Mouse (Mus musculus) mature B cell (primary cell): Measurements from ENCODE around the gene Mtx1.
"Not testable (repeated sequence)": the region's sequence is repeated elsewhere in the genome, so short reads cannot be mapped to it uniquely, and the experiment has no call there.

Experiments
- in situ Hi-C: fragments of 300-500 bp; cut with MboI; formaldehyde crosslinking; loops from 2 replicates; pipeline ENCODE4 v1.14.3; 2019

Mtx1 gene

DNA sequence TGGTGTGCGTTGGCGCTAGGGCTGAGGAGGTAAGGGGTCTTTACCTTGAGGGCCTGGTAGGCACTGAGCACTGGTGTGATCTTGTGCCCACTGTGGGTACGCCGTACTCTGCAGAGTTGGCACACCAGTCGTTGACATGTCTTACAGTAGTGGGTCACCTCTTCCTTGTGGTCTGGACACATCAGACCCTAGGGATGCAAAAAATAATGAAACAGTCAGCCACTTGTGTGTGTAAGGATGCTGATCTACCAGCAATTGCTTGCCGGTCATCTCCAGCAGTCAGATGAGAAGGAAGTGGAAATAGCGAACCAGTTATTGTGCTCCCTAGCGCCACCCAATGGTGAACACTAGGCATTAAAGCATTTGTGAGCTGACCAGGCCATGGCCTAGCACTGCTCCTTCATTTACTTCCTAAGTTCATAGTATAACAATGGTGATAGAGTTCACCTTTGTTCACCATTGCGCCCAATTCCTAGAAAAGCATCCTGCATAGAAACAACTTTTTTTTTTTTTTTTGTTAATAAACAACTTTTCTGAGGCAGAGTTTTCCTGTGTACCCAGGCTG lies 15.5 kb upstream of the Mtx1 start:
- in situ Hi-C loops: no loop called here

GRCm38 (mm10) chr3:89238494-89238893 lies 11.6 kb upstream of the Mtx1 start:
- in situ Hi-C loops: no loop called here

- in situ Hi-C loops: no loop called here
Measured at GRCm38 (mm10) chr3:89237682-89238081, 10.8 kb upstream of the Mtx1 start.

DNA sequence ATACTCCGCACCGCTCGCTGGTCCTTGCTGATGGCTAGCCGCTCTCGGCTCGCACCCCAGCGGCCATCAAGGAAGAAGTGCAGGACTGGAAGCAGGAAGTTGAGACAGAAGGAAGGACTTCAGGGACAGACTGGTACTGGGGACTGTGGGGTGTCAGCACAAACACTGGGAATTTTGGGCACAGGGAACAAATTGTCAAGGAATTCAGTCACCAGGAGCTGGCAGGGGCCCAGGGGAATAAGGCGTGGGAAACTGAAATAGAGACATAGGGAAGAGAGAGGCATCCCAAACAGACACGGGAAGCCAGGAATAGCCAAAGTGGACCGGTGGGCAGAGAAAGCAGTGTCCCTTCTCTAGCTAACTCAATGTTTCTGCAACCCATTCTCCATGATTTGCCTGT lies 9.6 kb upstream of the Mtx1 start:
- in situ Hi-C loops: no loop called here

DNA sequence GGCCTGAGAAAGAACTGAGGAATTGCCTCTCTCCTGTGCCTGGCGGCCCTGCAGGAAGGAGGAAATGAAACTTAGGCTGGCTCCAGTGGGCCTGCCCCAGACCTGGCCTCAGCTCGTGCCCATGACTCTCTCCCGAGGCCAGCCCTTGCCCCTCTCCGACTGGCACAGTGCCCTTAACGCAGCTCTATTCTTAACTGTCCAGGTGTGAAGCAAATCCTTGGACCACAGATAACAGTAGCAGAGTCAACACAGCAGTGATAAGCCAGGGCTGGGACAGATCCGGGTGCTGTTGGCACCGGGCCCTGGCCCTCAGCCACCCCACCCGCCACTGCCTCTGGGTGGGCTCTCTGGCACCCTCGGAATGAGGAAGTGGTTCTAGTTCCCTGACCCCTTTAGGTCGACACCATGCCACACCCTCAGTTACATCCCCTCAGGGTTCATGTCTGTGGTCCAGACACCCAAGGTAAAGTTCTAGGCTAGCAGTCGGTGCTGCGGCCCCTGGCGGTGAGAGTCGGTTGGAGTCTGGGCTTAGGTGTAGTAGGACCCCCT lies 6.7 kb upstream of the Mtx1 start:
- in situ Hi-C loops: no loop called here

- in situ Hi-C loops: no loop called here
Measured at GRCm38 (mm10) chr3:89232614-89233013, 5.7 kb upstream of the Mtx1 start.

DNA sequence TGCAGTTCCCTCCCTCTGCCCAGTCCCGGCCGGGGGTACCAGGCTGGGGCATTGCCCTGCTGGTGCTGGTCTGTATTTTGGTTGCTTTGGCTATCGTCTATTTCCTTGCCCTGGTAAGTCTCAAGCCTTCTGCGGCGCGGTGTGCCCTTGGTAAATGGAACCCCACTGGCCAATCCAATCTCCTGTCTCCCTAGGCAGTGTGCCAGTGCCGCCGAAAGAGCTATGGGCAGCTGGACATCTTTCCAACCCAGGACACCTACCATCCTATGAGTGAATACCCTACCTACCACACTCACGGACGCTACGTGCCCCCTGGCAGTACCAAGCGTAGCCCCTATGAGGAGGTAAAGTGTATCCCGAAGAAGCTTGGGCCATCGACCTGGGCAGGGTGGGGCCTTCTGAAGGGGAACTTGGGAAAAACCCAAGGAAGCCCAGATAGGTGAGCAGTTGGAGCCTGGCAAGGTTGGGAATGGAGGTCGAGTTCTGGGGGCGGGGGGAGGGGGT lies 4.9 kb upstream of the Mtx1 start:
- in situ Hi-C loops: no loop called here

DNA sequence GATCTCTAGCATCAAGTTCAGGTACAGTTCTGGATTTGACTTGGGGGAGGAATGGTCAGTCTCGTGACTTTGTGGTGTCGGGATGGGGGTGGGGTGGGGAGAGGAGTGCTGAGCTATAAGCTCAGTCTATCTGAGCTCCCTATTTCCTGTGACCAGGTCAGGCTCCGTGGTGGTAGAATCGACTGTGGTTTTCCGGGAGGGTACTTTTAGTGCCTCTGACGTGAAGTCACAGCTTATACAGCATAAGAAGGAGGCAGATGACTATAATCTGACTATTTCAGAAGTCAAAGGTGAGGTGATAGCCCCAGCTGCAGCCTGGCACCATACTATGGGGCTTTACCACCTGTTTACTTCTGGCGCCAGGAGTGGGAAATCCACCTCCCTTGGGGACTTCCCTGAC lies 4.5 kb upstream of the Mtx1 start:
- in situ Hi-C loops: no loop called here

DNA sequence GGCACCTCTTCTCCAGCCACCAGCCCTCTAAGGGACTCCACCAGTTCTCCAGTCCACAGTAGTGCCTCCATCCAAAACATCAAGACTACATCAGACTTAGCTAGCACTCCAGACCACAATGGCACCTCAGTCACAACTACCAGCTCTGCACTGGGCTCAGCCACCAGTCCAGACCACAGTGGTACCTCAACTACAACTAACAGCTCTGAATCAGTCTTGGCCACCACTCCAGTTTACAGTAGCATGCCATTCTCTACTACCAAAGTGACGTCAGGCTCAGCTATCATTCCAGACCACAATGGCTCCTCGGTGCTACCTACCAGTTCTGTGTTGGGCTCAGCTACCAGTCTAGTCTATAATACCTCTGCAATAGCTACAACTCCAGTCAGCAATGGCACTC lies 3.7 kb upstream of the Mtx1 start:
- in situ Hi-C loops: no loop called here

GRCm38 (mm10) chr3:89229276-89229675 lies 2.4 kb upstream of the Mtx1 start:
- in situ Hi-C loops: no loop called here

GRCm38 (mm10) chr3:89228836-89229235 lies 1.9 kb upstream of the Mtx1 start, which contains the start of gene Muc1:
Gene Muc1, plus strand, starts transcription at chr3:89229057.
- in situ Hi-C loops: no loop called here

- in situ Hi-C loops: no loop called here
Measured at GRCm38 (mm10) chr3:89228180-89228549, 1.3 kb upstream of the Mtx1 start.

GRCm38 (mm10) chr3:89227307-89228179 lies 655 bp upstream of the Mtx1 start:
- in situ Hi-C loops: no loop called here

GRCm38 (mm10) chr3:89226361-89226760 lies 527 bp downstream of the Mtx1 start:
- in situ Hi-C loops: no loop called here

DNA sequence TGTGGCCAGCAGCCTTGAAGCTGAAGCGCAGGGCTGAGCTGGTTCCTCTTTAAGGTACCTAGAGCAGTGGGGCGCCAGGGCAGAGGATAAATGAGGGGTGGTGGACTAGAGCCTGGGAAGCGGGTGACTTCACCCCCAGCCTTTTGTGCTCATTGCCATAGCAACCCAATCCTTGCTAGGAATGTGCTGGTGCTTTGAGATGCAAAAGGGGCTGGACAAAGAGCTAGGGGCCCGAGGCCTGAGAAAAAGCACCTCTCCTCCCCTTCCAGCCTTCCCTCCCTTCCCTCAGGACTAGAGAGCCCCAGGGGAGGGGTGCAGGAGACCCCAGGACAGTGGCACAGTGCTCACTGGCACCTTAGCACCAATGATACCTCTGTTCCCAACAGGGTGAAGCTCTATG lies 970 bp downstream of the Mtx1 start:
- in situ Hi-C loops: no loop called here

GRCm38 (mm10) chr3:89225321-89225815 lies 1.5 kb downstream of the Mtx1 start:
- in situ Hi-C loops: no loop called here

- in situ Hi-C loops: no loop called here
Measured at GRCm38 (mm10) chr3:89224796-89225195, 2.1 kb downstream of the Mtx1 start.

DNA sequence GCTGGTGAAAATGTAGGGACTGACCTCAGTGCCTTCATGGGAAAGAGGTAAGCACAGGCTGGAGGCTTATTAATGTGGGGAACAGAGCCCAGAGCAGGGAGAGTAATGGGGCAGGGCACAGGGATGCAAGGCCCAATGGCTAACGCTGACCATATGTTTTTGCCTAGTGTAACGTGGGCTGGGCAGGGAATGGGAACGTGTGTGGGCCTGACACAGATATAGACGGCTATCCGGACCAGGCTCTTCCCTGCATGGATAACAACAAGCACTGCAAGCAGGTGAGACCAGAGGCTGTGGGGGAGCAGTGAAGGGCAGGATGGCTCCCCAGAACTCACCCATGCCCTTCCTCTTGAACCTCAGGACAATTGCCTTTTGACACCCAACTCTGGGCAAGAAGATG lies 5.7 kb downstream of the Mtx1 start:
- in situ Hi-C loops: no loop called here

- in situ Hi-C loops: no loop called here
Measured at GRCm38 (mm10) chr3:89219546-89219945, 7.3 kb downstream of the Mtx1 start.

DNA sequence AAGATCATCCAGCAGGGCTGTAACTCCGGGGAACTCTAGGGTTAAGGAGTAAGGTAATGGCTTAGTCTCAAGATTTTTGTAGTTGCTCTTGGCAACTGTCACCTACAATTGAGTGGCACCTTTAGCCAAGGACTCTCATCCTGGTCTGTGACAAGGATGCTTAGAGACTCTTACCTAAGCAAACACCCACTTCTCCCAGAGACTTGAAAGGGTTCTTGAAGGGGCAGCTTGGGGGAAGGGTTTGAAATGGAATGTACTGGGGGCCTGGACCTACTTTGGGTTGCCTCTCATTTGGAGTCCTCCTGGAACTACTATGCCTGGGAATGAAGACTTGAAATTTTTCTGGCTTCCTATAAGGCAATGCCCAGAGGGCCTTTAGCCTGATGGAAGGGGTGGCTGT lies 8.6 kb downstream of the Mtx1 start:
- in situ Hi-C loops: no loop called here

DNA sequence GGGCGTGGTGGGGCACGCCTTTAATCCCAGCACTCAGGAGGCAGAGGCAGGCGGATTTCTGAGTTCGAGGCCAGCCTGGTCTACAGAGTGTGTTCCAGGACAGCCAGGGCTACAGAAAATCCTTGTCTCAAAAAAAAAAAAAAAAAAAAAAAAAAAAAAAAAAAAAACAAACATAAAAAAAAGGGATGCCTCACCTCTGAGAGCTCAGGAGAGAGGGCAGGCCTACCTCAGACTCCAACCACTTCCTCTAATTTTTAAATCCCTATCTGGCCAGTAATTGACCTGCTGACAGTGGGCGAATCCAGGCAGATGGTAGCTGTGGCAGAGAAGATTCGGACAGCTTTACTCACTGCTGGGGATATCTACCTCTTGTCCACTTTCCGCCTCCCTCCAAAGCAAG lies 10.5 kb downstream of the Mtx1 start:
- in situ Hi-C loops: not testable (repeated sequence)

DNA sequence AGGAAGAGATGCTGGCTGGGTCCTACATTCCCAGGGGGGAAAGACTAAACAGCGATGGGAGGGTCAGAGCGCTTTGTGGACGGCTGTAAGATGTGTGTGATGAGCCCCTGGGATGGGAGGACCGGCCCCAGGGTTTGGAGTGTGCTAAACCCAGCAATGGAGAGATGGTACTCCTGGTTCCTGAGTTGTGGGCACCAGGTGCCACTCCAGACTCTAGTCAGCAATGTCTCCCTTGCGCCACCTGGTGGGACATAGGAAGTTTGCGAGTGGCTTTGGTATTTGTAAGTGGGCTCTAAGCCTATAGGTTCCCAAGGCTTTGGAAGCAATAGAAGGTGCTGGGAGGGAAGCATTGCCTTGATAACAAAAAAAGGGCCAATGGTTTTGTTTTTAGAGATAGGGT lies 11.0 kb downstream of the Mtx1 start:
- in situ Hi-C loops: no loop called here
